Mouse (Mus musculus): ENCODE data around the gene Flt3l.
"Not testable (repeated sequence)": the region's sequence is repeated elsewhere in the genome, so short reads cannot be mapped to it uniquely, and the experiment has no call there.

The Flt3l gene

GRCm38 (mm10) chr7:45123186-45123570, 13.1 kb downstream of the Flt3l start:
- DNase-seq (ENCODE audit: low spot score), result peak; percentile 42

GRCm38 (mm10) chr7:45122561-45123185, 13.6 kb downstream of the Flt3l start:
- DNase-seq (ENCODE audit: low spot score), result no peak

- no peak for DNase-seq (ENCODE audit: low spot score)
Measured at GRCm38 (mm10) chr7:45121966-45122365, 14.3 kb downstream of the Flt3l start.

GRCm38 (mm10) chr7:45121404-45121803, 14.8 kb downstream of the Flt3l start:
- DNase-seq (ENCODE audit: low spot score), result no peak

GRCm38 (mm10) chr7:45119780-45120709, 16.2 kb downstream of the Flt3l start:
- no peak for DNase-seq (ENCODE audit: low spot score)

GRCm38 (mm10) chr7:45118336-45118735, 17.9 kb downstream of the Flt3l start:
- DNase-seq (ENCODE audit: low spot score), result no peak

- no peak for DNase-seq (ENCODE audit: low spot score)
Measured at GRCm38 (mm10) chr7:45117566-45117965, 18.7 kb downstream of the Flt3l start.

GRCm38 (mm10) chr7:45113476-45113875, 22.8 kb downstream of the Flt3l start:
- DNase-seq (ENCODE audit: low spot score), result no peak

- DNase-seq (ENCODE audit: low spot score), result no peak
Measured at GRCm38 (mm10) chr7:45112529-45112928, 23.7 kb downstream of the Flt3l start.

GRCm38 (mm10) chr7:45111940-45112339, 24.3 kb downstream of the Flt3l start:
- no peak for DNase-seq (ENCODE audit: low spot score)

- not testable (repeated sequence) for DNase-seq (ENCODE audit: low spot score)
Measured at GRCm38 (mm10) chr7:45110089-45110488, 26.1 kb downstream of the Flt3l start.

- DNase-seq (ENCODE audit: low spot score), result no peak
Measured at GRCm38 (mm10) chr7:45107052-45107645, 29.1 kb downstream of the Flt3l start.

GRCm38 (mm10) chr7:45106441-45106840, 29.8 kb downstream of the Flt3l start:
- DNase-seq (ENCODE audit: low spot score), result no peak

GRCm38 (mm10) chr7:45105491-45105890, 30.7 kb downstream of the Flt3l start:
- DNase-seq (ENCODE audit: low spot score), result no peak

GRCm38 (mm10) chr7:45104941-45105340, 31.3 kb downstream of the Flt3l start:
- DNase-seq (ENCODE audit: low spot score), result no peak

- DNase-seq (ENCODE audit: low spot score), result no peak
Measured at GRCm38 (mm10) chr7:45103652-45104180, 32.5 kb downstream of the Flt3l start, which contains the start of gene Fcgrt. TSS of gene Fcgrt (minus strand) at chr7:45103851.

- no peak for DNase-seq (ENCODE audit: low spot score)
Measured at GRCm38 (mm10) chr7:45102940-45103585, 33.2 kb downstream of the Flt3l start.

GRCm38 (mm10) chr7:45102441-45102840, 33.8 kb downstream of the Flt3l start:
- no peak for DNase-seq (ENCODE audit: low spot score)

- DNase-seq (ENCODE audit: low spot score), result no peak
Measured at GRCm38 (mm10) chr7:45100046-45100445, 36.2 kb downstream of the Flt3l start.

GRCm38 (mm10) chr7:45098541-45099240, 37.5 kb downstream of the Flt3l start:
- no peak for DNase-seq (ENCODE audit: low spot score)

GRCm38 (mm10) chr7:45097479-45097878, 38.8 kb downstream of the Flt3l start:
- no peak for DNase-seq (ENCODE audit: low spot score)

All from retina, embryonic 14.5 days (tissue).